Mouse (Mus musculus): ENCODE measurements around the gene Shb.
"Not testable (repeated sequence)": the region's sequence is repeated elsewhere in the genome, so short reads cannot be mapped to it uniquely, and the experiment has no call there.

Gene Shb

GRCm38 (mm10) chr4:45398315-45398714, 134.0 kb downstream of the Shb start:
- not testable (repeated sequence) for DNase-seq (ENCODE audit: extremely low spot score)

- DNase-seq (ENCODE audit: extremely low spot score) = not testable (repeated sequence)
Measured at GRCm38 (mm10) chr4:45396211-45396610, 136.1 kb downstream of the Shb start.

GRCm38 (mm10) chr4:45393658-45394057, 138.6 kb downstream of the Shb start:
- no peak for DNase-seq (ENCODE audit: extremely low spot score)

GRCm38 (mm10) chr4:45392994-45393393, 139.3 kb downstream of the Shb start:
- DNase-seq (ENCODE audit: extremely low spot score) = no peak

- no peak for DNase-seq (ENCODE audit: extremely low spot score)
Measured at GRCm38 (mm10) chr4:45392572-45392971, 139.7 kb downstream of the Shb start.

GRCm38 (mm10) chr4:45392099-45392498, 140.2 kb downstream of the Shb start:
- DNase-seq (ENCODE audit: extremely low spot score) = no peak

- not testable (repeated sequence) for DNase-seq (ENCODE audit: extremely low spot score)
Measured at GRCm38 (mm10) chr4:45387296-45387695, 145.0 kb downstream of the Shb start.

GRCm38 (mm10) chr4:45382133-45382532, 150.1 kb downstream of the Shb start:
- not testable (repeated sequence) for DNase-seq (ENCODE audit: extremely low spot score)

GRCm38 (mm10) chr4:45380903-45381580, 151.2 kb downstream of the Shb start:
- DNase-seq (ENCODE audit: extremely low spot score) = not testable (repeated sequence)

- no peak for DNase-seq (ENCODE audit: extremely low spot score)
Measured at GRCm38 (mm10) chr4:45376573-45376972, 155.7 kb downstream of the Shb start.

GRCm38 (mm10) chr4:45374879-45375278, 157.4 kb downstream of the Shb start:
- no peak for DNase-seq (ENCODE audit: extremely low spot score)

Measured in embryo, embryonic 9.5 days (tissue).